Mouse (Mus musculus): ENCODE measurements around the gene Syngr4. TPM values are rescaled to one million over a fixed set of nuclear protein-coding genes. Genes with fewer than 3 reads are reported as not detected.

Gene Syngr4
- polyA plus RNA-seq, 1 experiment = 0.41 TPM

DNA sequence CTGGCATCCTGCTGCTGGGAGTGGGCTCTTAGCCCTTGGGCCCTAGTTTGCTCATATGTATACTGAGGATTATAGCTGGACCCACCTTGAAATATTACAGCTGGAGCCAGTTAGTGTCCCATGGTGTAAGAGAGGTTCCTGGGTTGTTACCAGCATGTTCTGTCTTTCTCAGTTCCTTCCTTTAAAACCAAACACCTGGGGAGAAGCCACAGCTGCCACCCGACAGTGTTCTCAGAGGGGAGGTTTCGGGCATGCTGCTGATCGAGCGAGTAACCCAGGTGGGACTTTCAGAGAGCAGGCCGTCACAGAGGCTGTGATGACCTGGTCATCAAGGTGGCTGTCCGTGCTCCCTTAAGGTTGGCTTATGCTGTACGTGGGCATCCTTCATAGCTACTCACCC lies 19.6 kb downstream of the Syngr4 start:
- no peak overlapping the region for H3K4me3 ChIP-seq (ENCODE audit: low read depth, low read length)
- peaks cover 66% of the 10 kb centered on the region for H3K36me3 ChIP-seq (ENCODE audit: control insufficient read depth, insufficient read depth, low read length)
- H3K27ac ChIP-seq (ENCODE audit: insufficient read depth, low read depth, low read length) = no peak overlapping the region
- no peak for TF ChIP-seq POLR2A (IDR thresholded peaks at IDR 0.05; ENCODE audit: low read depth, low read length)
- no peak for TF ChIP-seq CTCF (IDR thresholded peaks at IDR 0.05; ENCODE audit: extremely low read depth, insufficient read length, insufficient replicate concordance, low read depth, low read length)
- 94% methylated on average over 7 of the region's 7 CpGs for WGBS
- H3K4me1 ChIP-seq (ENCODE audit: control insufficient read depth, insufficient read depth, insufficient read length, low read length) = peaks cover 14% of the 10 kb centered on the region; the same call in 1 of the 2 replicates
- H3K27me3 ChIP-seq (ENCODE audit: control insufficient read depth, insufficient read depth, low read length) = peaks cover 4% of the 10 kb centered on the region; the same call in 1 of the 2 replicates

DNA sequence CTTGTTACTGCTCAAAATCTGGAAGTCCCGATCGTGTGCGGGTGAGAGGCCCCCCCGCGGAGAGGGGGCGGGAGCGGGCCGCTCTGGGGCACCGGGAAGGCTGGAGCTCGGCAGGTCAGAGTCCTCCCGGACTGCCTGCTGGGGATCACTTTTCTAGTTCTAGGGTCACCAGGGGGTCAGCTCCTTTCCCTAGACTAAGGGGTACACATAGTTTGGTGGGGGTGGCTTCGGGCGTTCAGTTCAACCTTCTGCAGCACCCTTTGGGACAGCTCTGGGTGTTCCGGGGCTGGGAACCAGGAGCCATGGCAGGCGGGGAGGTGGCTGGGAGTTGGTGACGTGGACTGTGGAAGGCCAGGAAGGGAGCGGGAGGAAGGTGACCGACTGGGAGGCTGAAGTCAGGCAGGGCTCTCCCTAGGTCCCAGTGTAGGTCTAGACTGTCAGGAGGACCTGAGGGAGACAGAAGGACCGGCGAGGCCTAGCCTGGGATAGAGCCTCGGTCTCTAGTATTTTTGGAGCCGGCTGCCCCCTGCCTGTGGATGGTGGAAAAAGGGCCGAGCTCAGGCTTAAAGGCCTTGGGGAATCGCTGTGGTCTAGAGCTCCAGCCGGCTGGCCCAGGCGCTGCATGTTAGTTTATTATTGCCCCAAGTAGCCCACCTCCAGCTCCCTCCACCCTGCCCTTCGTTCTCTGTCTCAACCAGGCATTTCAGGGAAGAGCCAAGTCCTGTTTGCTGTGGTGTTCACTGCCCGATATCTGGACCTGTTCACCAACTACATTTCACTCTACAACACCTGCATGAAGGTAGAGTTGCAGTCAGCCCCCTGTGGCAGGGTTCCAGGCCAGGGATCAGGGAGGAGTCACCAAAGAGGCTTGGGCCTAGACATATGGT lies 23.2 kb downstream of the Syngr4 start:
- peak overlapping the region; percentile 85 for H3K27ac ChIP-seq (ENCODE audit: insufficient read depth, low read depth, low read length)
- peaks cover 34% of the 10 kb centered on the region for H3K36me3 ChIP-seq (ENCODE audit: control insufficient read depth, insufficient read depth, low read length)
- peaks cover 15% of the 10 kb centered on the region; the same call in 1 of the 2 replicates for H3K27me3 ChIP-seq (ENCODE audit: control insufficient read depth, insufficient read depth, low read length)
- H3K4me3 ChIP-seq (ENCODE audit: low read depth, low read length) = peak overlapping the region; percentile 86
- H3K4me1 ChIP-seq (ENCODE audit: control insufficient read depth, insufficient read depth, insufficient read length, low read length) = peaks cover 24% of the 10 kb centered on the region
- TF ChIP-seq CTCF (IDR thresholded peaks at IDR 0.05; ENCODE audit: extremely low read depth, insufficient read length, insufficient replicate concordance, low read depth, low read length) = peak; percentile 42; the same call in 1 of the 2 replicates
- no peak for TF ChIP-seq POLR2A (IDR thresholded peaks at IDR 0.05; ENCODE audit: low read depth, low read length)
- WGBS = 1% methylated on average over 28 of the region's 28 CpGs

DNA sequence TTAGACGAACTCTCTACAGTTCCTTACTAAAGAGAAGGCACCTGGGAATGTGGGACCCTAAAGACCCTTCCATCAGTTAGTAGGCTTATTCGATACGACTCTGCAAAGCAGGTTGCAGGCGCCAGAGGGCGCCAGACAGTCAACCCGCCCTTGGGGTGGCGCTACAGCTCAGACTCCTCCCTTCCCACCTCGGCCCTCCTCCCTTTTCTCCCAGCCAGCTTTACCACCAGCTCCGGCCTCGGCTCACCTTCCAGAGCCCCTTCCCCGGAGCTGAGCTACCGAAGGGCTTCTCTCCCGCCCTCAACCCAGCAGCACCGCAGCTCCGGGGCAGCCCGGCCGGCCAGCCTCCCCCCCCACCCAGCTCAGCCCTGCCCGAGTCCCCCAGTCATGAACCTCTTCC lies 23.9 kb downstream of the Syngr4 start, which contains the start of gene Kdelr1:
Kdelr1 (plus strand) TSS at position 149 of the 400 bp plus-strand sequence.
- H3K27me3 ChIP-seq (ENCODE audit: control insufficient read depth, insufficient read depth, low read length) = peaks cover 15% of the 10 kb centered on the region; the same call in 1 of the 2 replicates
- TF ChIP-seq POLR2A (IDR thresholded peaks at IDR 0.05; ENCODE audit: low read depth, low read length) = peak; percentile 75; the same call in 1 of the 2 replicates
- peak; percentile 99 for TF ChIP-seq CTCF (IDR thresholded peaks at IDR 0.05; ENCODE audit: extremely low read depth, insufficient read length, insufficient replicate concordance, low read depth, low read length)
- peak within 1 kb of the TSS; percentile 86 for H3K4me3 ChIP-seq (ENCODE audit: low read depth, low read length)
- peak within 1 kb of the TSS; percentile 85 for H3K27ac ChIP-seq (ENCODE audit: insufficient read depth, low read depth, low read length)
- peaks cover 30% of the 10 kb centered on the region for H3K36me3 ChIP-seq (ENCODE audit: control insufficient read depth, insufficient read depth, low read length)
- under 1% methylated on average over 18 of the region's 18 CpGs for WGBS
- peaks cover 29% of the 10 kb centered on the region for H3K4me1 ChIP-seq (ENCODE audit: control insufficient read depth, insufficient read depth, insufficient read length, low read length)

DNA sequence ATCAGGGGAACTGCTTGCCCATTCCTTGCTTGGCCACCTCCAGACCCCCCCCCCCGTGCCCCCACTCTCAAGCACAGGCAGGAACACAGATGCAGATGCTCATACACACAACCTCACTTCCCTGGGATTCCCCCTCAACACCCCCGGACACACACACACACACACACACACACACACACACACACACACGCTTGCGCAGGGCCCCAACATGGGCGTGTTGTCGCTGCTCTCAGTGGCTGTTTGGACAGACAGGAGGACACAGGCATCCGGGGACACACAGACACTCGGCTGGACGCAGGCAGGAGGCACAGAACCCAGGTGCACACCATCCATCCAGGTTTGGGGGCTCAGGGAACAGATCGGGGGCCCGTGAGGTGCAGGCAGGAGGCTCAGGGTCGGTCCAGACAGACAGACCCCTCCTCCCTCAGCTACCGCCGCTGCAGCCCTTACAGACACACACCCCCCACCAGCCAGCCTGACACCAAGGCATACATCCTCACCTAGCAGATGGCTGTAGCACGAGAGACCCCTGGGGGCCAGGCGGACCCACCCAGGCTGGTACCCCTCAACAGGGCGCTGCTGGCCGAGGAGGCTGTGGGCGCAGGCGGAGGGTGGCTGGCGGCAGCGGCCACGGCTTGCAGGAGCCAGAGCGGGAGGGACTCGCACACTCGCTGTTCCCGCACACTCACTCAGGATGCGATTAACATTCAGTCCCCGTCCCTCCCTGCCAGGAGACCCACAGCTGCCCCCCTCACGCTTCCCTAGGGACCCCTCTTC lies 26.0 kb downstream of the Syngr4 start:
- WGBS = 14% methylated on average over 30 of the region's 30 CpGs
- peaks cover 36% of the 10 kb centered on the region for H3K4me1 ChIP-seq (ENCODE audit: control insufficient read depth, insufficient read depth, insufficient read length, low read length)

DNA sequence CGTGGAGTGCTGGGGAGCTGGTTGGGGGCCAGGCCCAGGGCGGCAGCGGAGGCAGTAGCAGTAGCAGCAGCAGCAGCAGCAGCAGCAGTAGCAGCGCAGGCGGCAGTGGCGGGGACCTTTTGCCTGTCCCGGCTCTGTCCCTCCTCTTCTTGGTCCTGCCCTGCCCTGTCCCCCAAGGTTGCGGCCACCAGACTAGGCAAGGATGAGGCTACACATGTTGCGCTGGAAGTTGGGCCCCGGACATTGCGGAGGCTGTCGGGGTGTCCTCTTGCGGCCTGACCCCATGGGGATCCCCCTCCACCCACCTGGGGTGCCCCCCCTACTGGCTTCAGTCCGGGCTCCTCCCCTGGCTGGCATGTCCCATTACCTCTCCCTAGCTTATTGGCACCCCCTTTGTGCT lies 26.7 kb downstream of the Syngr4 start:
- TF ChIP-seq POLR2A (IDR thresholded peaks at IDR 0.05; ENCODE audit: low read depth, low read length) (no peak), CTCF (IDR thresholded peaks at IDR 0.05; ENCODE audit: extremely low read depth, insufficient read length, insufficient replicate concordance, low read depth, low read length) (no peak)
- Histone ChIP-seq H3K4me3 (ENCODE audit: low read depth, low read length) (no peak overlapping the region), H3K27ac (ENCODE audit: insufficient read depth, low read depth, low read length) (no peak overlapping the region), H3K27me3 (ENCODE audit: control insufficient read depth, insufficient read depth, low read length) (peaks cover 15% of the 10 kb centered on the region; the same call in 1 of the 2 replicates), H3K36me3 (ENCODE audit: control insufficient read depth, insufficient read depth, low read length) (peaks cover 8% of the 10 kb centered on the region), H3K4me1 (ENCODE audit: control insufficient read depth, insufficient read depth, insufficient read length, low read length) (peaks cover 33% of the 10 kb centered on the region)
- WGBS = 46% methylated on average over 11 of the region's 14 CpGs

More for the DNA sequence above, 26.0 kb downstream of the Syngr4 start:
- H3K27me3 ChIP-seq (ENCODE audit: control insufficient read depth, insufficient read depth, low read length) = peaks cover 15% of the 10 kb centered on the region; the same call in 1 of the 2 replicates
- TF ChIP-seq CTCF (IDR thresholded peaks at IDR 0.05; ENCODE audit: extremely low read depth, insufficient read length, insufficient replicate concordance, low read depth, low read length) = no peak
- no peak overlapping the region for H3K27ac ChIP-seq (ENCODE audit: insufficient read depth, low read depth, low read length)
- H3K4me3 ChIP-seq (ENCODE audit: low read depth, low read length) = no peak overlapping the region
- H3K36me3 ChIP-seq (ENCODE audit: control insufficient read depth, insufficient read depth, low read length) = peaks cover 12% of the 10 kb centered on the region

DNA sequence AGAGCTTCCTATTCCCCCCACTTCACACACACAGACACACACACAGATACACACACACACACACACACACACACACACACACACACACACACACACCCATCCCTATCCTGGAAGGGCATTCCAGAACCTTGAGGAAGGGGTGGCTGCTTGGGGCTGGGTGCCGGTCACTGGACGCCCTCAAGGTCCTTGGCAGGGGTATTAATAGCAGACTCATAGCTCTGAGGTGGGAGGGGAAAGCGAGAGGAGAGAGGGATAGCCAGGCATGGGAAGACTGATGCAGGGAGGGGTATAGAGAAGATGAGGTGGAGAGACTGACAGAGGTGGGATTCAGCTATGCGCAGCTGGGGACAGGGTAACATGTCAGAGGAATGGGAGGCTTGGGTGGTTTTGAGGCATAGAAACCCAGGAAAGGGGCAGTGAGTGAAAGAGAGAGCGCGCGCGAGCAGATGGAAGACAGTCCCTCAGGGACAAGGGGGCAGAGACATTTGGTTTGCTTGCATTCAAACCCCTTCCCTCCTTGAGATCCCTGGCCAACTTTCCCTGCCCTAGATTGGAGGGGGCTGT lies 27.3 kb downstream of the Syngr4 start:
- H3K27ac ChIP-seq (ENCODE audit: insufficient read depth, low read depth, low read length) = no peak overlapping the region
- H3K36me3 ChIP-seq (ENCODE audit: control insufficient read depth, insufficient read depth, low read length) = peaks cover 2% of the 10 kb centered on the region
- 67% methylated on average over 8 of the region's 8 CpGs for WGBS
- H3K27me3 ChIP-seq (ENCODE audit: control insufficient read depth, insufficient read depth, low read length) = peaks cover 15% of the 10 kb centered on the region; the same call in 1 of the 2 replicates
- peaks cover 28% of the 10 kb centered on the region for H3K4me1 ChIP-seq (ENCODE audit: control insufficient read depth, insufficient read depth, insufficient read length, low read length)
- no peak for TF ChIP-seq CTCF (IDR thresholded peaks at IDR 0.05; ENCODE audit: extremely low read depth, insufficient read length, insufficient replicate concordance, low read depth, low read length)
- H3K4me3 ChIP-seq (ENCODE audit: low read depth, low read length) = no peak overlapping the region

Data from small intestine, adult 2 months (tissue).